Mouse (Mus musculus) heart, adult 18-20 months (tissue): ENCODE measurements around the gene Sorl1. TPM values are rescaled to one million over a fixed set of nuclear protein-coding genes. Genes with fewer than 3 reads are reported as not detected.

ENCODE experiments used
- DNase-seq, 2 experiments: peaks; one replicate each; pipeline ENCODE4 v3.0.0; 2021 to 2022; ENCODE audit warnings: mixed read lengths in 1 of 2
- total RNA-seq, 2 experiments: library from RNA; stranded (reverse); gene quantifications; 2 replicates each; pipeline ENCODE4 v1.2.3; 2021

The Sorl1 gene
- total RNA-seq, 2 experiments from 2014 or later, result 13.0 to 19.8 TPM

DNA sequence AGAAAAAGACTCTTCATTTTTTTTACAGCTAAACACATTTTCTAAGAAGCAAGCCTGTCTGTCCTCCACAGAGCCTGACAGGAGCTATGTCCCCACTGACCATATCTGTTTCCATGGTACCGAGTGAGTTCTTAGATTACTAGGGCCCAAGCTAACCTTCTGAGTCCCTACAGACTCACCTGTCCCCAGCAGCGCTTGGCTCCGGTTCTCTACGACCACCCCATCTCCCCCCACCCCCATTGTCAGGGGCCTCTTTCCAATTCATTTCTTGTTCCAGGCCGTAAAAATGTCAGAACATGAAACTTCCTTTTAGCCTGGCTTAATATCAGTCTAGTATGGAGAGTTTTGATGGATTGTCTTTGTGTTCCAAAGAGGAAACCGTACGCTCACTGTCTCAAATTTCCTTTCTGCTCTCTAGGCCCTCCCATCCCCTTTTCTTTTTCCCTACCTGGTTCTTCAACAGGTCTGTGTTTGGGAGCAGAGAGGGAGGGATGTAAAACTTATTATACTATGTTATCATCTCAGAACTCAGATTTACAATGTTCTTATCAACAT is 171.4 kb downstream of the Sorl1 start:
- DNase-seq, result no peak

DNA sequence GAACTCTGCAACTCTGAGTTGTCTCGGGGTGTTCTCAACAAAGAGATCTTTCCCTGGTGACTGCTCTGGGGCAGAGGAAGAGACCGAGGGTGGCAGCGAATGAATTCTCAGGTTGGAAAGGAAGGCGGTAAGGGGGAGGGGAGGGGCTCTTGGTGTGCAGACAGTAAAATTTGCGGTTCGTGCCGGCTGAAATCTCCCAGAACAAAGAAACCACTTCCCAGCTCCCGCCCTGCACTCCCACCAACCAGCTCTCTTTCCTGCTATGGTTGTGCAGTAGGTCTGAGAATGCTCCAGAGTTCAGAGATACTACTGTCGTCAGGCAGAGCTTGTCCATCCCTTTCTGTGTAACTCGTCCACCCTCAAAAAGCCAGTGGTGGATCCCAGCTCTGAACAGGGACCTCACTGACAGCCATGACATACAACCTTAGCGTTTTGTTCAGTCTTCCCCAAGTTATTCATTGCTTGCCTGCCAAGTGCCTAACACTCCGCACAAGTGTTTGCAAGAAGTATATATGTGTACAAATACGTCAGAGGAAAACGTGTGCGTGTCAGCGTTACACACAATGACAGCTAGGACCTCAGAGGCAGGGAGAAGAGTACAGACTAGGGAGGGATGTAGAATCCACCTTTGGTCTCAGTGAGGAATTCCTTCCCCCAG is 172.5 kb downstream of the Sorl1 start:
- DNase-seq, result no peak

- peak; percentile 93 to 94 for DNase-seq
Measured at GRCm38 (mm10) chr9:41950991-41951451, 173.1 kb downstream of the Sorl1 start.

DNA sequence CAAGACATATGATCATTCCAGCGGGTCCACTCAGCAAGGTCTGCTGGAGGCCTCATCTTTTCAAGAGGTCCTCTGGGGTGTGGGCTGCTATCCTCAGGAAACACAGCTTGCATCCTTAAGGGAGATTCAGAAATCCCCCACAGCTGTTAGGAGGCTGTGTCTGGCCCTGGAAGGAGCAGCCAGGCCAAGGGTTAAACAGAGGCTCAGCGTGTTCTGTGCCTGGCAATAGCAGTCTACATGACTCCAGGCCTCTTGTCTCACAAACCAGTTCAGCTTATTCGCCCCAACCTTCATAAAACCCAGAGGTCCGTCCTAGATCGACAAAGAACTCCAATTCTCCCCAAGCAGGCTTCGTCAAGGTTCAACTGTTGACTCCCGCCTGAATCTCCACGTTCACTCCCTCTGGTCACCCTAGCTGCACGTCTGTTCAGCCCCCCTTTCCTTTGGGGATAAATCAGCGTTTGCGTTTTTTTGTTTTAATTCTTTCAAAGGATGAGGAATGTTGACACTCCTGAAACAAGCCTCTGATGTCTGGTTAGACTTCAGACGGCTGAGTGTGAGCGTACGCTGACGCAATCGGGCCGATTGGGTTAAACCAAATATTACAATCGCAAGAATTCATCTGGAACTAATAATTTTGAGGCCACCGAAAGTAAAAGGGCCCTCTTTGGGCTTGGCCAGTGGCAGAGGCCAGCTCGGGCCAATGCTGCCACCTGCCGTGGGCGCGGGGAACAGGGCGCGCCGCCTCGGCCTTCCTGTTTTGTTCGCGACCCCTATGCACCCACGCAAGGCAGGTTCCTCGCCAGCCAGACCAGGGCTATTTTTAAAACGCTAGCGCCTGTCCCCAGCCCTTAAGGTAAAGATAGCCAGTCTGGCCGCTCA is 173.7 kb downstream of the Sorl1 start:
- peak; percentile 93 to 95 for DNase-seq

GRCm38 (mm10) chr9:41949476-41949875 is 174.6 kb downstream of the Sorl1 start:
- DNase-seq, result peak in 1 of 2 experiments; percentile 12

- DNase-seq, result no peak
Measured at GRCm38 (mm10) chr9:41944964-41945363, 179.1 kb downstream of the Sorl1 start.

- DNase-seq, result no peak
Measured at GRCm38 (mm10) chr9:41942970-41943635, 181.0 kb downstream of the Sorl1 start.

GRCm38 (mm10) chr9:41940311-41940853 is 183.7 kb downstream of the Sorl1 start:
- DNase-seq, result peak in 1 of 2 experiments; percentile 7

DNA sequence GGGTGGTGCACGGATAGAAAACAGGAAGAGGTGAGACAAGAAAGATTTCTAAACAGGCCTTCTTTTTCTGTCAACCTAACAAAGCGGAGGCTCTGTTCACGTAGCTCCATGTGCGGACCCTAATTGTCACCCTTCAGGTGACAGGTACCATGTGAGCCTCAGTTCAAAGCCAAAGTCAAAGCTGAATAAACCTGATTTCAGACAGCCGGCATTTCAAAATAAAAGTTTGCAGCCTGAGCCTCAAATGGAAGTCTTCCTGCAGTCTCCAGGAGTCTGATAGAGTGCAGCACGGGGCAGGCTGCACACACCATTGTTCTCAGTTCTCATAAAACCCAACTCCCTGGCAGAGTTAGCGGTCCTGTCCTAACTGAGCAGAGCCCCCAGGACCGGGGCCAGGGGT is 185.6 kb downstream of the Sorl1 start:
- DNase-seq, result no peak

DNA sequence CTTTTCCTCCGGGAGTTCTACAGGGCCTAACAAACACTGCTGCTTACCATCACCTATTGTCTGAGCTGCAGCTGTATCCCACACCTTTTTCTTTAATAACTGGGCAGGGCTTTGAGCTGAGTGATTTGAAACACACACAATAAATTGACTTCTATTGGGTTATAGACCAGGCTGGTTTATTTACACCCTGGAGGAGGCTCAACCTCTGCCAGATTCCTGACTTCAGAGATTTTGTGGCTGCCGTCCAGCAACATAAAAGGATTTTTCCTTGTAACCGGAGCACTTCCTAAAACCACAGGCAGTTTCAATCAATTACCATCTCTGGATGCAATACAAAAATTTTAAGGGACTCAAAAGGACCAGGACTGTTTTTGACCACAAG is 186.1 kb downstream of the Sorl1 start:
- DNase-seq, result peak; percentile 45 to 51

GRCm38 (mm10) chr9:41937341-41937966 is 186.6 kb downstream of the Sorl1 start:
- DNase-seq, result no peak

- DNase-seq, result no peak
Measured at GRCm38 (mm10) chr9:41936598-41936997, 187.5 kb downstream of the Sorl1 start.

DNA sequence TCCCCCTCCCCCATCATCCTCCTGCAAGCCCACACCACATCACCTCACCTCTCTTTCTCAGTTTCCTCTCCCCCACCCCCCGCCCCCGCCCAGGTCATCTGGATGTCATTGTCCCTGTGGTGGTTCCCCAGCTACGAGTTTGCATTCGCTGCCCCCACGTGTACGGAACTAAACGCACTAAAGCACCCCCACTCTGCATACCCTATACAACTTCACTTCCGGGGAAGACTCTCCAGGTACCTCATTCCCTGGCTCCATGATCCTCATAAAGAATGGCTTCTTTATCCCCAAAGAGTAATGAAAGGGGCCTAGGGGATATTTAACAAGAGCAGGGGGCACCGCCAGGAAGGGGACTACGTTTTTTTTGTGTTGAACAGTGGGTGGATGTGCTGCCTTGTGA is 188.1 kb downstream of the Sorl1 start:
- DNase-seq, result no peak

GRCm38 (mm10) chr9:41935373-41935971 is 188.6 kb downstream of the Sorl1 start:
- peak; percentile 5 to 33 for DNase-seq

DNA sequence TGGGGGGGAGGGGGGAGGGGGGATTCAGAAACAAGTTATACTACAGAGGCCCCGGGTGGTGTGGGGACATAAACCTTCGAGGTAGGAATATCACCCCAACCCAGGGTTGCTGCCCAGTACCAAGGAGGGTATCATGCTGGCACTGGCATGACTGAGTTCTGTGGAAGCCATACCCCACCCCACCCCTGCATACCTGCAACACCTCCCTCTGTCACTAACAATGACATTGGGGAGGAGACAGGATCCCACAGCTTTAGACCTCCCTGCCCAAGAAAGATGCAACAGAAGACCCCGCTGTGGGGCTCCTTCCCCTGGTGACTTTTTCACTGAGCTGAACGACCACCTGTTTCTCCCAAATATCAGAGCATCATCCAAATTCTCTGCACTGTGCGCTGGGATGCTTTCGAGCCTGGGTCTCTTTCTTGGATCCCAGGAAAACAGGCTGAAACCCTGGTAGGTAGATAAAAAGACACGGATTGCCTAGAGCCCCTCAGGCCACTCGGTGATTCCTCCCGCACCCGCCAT is 189.2 kb downstream of the Sorl1 start:
- DNase-seq, result no peak

- no peak for DNase-seq
Measured at GRCm38 (mm10) chr9:41929986-41930385, 194.1 kb downstream of the Sorl1 start.

DNA sequence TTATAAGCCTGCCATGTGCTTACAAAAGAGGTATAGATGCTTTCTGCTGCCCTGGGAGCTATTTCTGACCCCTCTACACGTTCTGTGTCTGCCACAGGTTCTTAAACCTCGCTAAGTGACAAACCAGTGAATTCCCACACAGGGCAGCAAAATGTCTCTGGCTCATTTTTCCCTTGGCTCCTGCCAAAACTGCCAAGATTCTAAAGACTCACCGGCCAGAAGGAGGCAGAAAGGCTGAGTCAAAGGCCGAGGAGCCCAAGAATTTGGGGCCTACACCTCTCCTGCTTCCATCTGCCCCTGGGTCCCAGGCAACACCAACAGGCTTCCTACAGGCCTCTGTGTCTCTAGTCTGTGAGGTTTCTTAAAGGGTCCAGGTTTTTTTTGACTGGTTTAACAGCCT is 198.4 kb downstream of the Sorl1 start:
- DNase-seq, result no peak

DNA sequence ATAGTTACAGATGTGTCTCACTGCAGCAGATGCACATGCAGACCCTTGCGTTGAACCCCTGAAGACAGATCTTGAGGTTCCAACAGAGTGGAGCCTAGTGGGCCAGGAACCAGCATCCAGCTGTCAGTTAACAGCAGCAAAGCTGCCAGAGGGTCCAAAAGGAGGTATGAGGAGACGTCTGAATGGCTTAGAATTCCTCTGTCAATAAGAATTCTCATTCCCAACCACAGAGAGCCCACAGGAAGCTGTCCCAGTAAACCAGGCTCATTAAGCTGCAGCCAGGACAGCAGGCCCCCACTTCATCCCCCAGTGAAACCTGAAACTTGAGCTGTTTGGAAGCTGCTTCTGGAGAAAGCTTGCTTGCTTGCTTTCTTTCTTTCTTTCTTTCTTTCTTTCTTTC is 200.0 kb downstream of the Sorl1 start:
- no peak for DNase-seq

GRCm38 (mm10) chr9:41922416-41922815 is 201.7 kb downstream of the Sorl1 start:
- peak; percentile 14 to 60 for DNase-seq

GRCm38 (mm10) chr9:41918657-41919380 is 205.3 kb downstream of the Sorl1 start:
- no peak for DNase-seq
